Mouse (Mus musculus) hindbrain, embryonic 12.5 days (tissue): ENCODE data around the gene Slc27a1. TPM values are rescaled to one million over a fixed set of nuclear protein-coding genes. Genes with fewer than 3 reads are reported as not detected.
"Not testable (repeated sequence)": the region's sequence is repeated elsewhere in the genome, so short reads cannot be mapped to it uniquely, and the experiment has no call there.

Experiments
- ATAC-seq: fragments of 200-750 bp; cut with Nextera tagmentation; 2 replicates; pipeline ENCODE4 v1.8.0; 2017; ENCODE audit warnings: moderate TSS enrichment; ENCODE audit not compliant: low FRiP score
- H3K27ac ChIP-seq: fragments of 300-500 bp; sonication (generic); 2 replicates; pipeline ENCODE4 v1.5.1; 2016; ENCODE audit warnings: mild to moderate bottlenecking
- H3K27me3 ChIP-seq: fragments of 300-500 bp; sonication (generic); 2 replicates; pipeline ENCODE4 v1.6.1; 2016; ENCODE audit warnings: mild to moderate bottlenecking
- H3K36me3 ChIP-seq: fragments of 300-500 bp; sonication (generic); 2 replicates; pipeline ENCODE4 v1.6.1; 2016; ENCODE audit warnings: mild to moderate bottlenecking
- H3K4me1 ChIP-seq: fragments of 300-500 bp; sonication (generic); 2 replicates; pipeline ENCODE4 v1.6.1; 2016
- H3K4me2 ChIP-seq: fragments of 300-500 bp; sonication (generic); replicated peaks from 2 replicates; pipeline ENCODE4 v1.6.1; 2016; ENCODE audit warnings: mild to moderate bottlenecking
- H3K4me3 ChIP-seq: fragments of 300-500 bp; sonication (generic); 2 replicates; pipeline ENCODE4 v1.5.1; 2016; ENCODE audit warnings: mild to moderate bottlenecking
- H3K9ac ChIP-seq: fragments of 300-500 bp; sonication (generic); 2 replicates; pipeline ENCODE4 v1.6.1; 2016; ENCODE audit warnings: mild to moderate bottlenecking, moderate library complexity
- H3K9me3 ChIP-seq: fragments of 300-500 bp; sonication (generic); replicated peaks from 2 replicates; pipeline ENCODE4 v1.6.1; 2016; ENCODE audit warnings: mild to moderate bottlenecking
- WGBS: fragments of 180-500 bp; shearing (Covaris S2); methylation state at CpG from one replicate; pipeline ENCODE4 v1.1.7; 2016; 5-methylcytosine and 5-hydroxymethylcytosine counted together
- polyA plus RNA-seq: library from polyadenylated mRNA; unstranded; fragments of >200 nt; fragmentation: Nextera tagmentation; extraction: Ambion mirVana; gene quantifications from 2 replicates; pipeline ENCODE4 v1.2.1, GENCODE M21; 2016

Gene Slc27a1
- polyA plus RNA-seq: 51.3 and 54.8 TPM in 2 replicates

DNA sequence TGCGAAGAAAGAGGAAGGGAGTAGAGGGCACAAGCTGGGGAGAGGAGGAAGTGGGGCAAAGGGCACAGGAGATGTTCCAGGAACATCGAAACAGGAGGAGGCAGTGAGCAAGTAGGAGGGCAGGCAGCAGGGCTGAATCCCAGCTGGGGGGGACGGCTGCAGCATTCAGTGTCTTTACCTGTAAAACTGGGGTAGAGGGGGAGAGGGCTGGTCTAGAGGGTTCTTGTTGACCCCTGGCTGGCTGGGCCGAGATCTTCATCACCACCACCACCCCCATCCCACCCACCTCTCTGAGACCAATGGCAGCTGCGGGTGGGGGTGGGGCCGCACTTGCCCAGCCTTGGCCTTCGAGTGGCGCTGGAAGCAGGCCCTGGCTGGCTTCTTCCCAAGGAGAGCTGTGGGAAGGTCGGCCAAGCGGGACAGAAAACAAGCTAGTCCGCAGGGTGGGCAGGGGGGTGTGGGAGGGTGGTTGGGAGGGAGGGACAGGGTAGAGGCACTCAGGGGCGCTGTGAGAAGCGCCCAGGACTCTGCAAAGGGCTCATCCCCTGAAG, at the start of gene Slc27a1:
Gene Slc27a1, plus strand, starts transcription at position 496 of the 551 bp plus-strand sequence.
- Histone ChIP-seq H3K9me3 (no peaks in the 10 kb centered on the region), H3K36me3 (no peaks in the 10 kb centered on the region), H3K27me3 (peaks cover 45% of the 10 kb centered on the region), H3K9ac (peak within 1 kb of the TSS; percentile 73), H3K4me3 (peak within 1 kb of the TSS; percentile 56), H3K4me1 (peaks cover 17% of the 10 kb centered on the region), H3K4me2 (peak within 1 kb of the TSS; percentile 91), H3K27ac (peak within 1 kb of the TSS; percentile 78)
- WGBS: 10% methylated on average over 12 of the region's 13 CpGs
- no peak for ATAC-seq

DNA sequence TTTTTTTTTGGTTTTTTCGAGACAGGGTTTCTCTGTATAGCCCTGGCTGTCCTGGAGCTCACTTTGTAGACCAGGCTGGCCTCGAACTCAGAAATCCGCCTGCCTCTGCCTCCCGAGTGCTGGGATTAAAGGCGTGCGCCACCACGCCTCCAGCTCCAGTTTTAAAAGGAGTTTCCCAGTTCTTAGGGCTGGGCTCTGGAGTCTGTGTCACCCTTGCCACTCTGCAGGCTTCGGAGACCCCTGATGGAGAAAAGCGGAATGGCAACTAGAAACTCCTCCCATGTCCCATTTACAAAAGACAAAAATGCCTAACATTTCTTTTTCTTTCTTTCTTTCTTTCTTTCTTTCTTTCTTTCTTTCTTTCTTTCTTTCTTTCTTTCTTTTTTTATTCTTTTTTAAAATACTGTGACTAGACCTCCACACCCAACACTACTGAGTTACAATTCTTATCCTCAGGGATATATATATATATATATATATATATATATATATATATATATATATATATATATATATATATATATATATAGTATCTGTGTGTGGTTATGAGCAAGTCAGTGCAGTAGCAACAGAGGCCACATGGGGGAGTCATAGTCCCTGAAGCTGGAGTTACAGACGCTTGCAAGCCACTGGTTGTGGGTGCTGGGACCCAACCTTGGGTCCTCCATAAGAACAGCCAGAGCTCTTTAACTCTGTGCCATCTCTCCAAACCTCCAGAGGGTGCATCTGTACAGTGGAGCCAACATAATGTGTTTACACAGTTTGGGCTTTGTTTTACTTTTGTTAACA, 49.5 kb upstream of the Slc27a1 start:
- H3K4me2 ChIP-seq, H3K9ac ChIP-seq, H3K36me3 ChIP-seq, H3K27ac ChIP-seq, H3K4me3 ChIP-seq, ATAC-seq, H3K9me3 ChIP-seq: not testable (repeated sequence)
- 48% methylated on average over 8 of the region's 10 CpGs for WGBS
- peaks cover 11% of the 10 kb centered on the region for H3K4me1 ChIP-seq
- peaks cover 12% of the 10 kb centered on the region for H3K27me3 ChIP-seq

- ATAC-seq: peak; percentile 65
Measured at GRCm38 (mm10) chr8:71521634-71522033, 47.0 kb upstream of the Slc27a1 start.

GRCm38 (mm10) chr8:71525226-71526050, 43.2 kb upstream of the Slc27a1 start, which contains the start of gene Ccdc194:
Gene Ccdc194 (minus strand): TSS chr8:71525711.
- Histone ChIP-seq H3K4me2 (peak within 1 kb of the TSS; percentile 22; the same call in 1 of the 2 replicates), H3K4me1 (peaks cover 18% of the 10 kb centered on the region), H3K36me3 (no peaks in the 10 kb centered on the region), H3K27ac (no peak within 1 kb of the TSS), H3K9me3 (no peaks in the 10 kb centered on the region), H3K27me3 (peaks cover 56% of the 10 kb centered on the region), H3K9ac (no peak within 1 kb of the TSS), H3K4me3 (peak within 1 kb of the TSS; percentile 12; the same call in 1 of the 2 replicates)
- ATAC-seq: no peak
- WGBS: 4% methylated on average over 46 of the region's 46 CpGs

More at GRCm38 (mm10) chr8:71521634-71522033, 47.0 kb upstream of the Slc27a1 start:
- Histone ChIP-seq H3K4me3 (no peak overlapping the region), H3K9me3 (no peaks in the 10 kb centered on the region), H3K4me1 (peaks cover 23% of the 10 kb centered on the region), H3K36me3 (no peaks in the 10 kb centered on the region), H3K27ac (no peak overlapping the region), H3K9ac (no peak overlapping the region), H3K4me2 (no peak overlapping the region), H3K27me3 (peaks cover 36% of the 10 kb centered on the region)
- 6% methylated on average over 17 of the region's 17 CpGs for WGBS

DNA sequence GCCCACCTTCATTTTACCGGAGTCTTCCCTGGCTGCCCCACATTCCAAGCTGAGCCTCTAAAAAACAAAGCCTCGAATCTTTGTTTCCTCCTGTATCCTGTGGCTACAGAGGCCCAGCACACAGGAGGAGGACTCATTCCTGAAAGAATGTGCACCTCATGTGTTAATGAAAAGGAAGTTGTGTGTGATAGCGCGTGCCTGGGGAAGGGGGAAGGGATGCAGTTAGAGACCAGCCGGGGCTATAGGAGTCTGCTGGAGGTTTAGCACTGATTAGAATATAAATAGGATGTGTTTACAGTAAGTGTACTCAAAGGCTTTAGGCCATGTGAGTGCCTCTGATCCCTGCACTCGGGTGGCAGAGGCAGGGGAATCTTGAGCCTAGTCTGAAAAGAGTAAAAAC, 42.4 kb upstream of the Slc27a1 start:
- no peak overlapping the region for H3K27ac ChIP-seq
- no peak for ATAC-seq
- H3K4me3 ChIP-seq: no peak overlapping the region
- peaks cover 18% of the 10 kb centered on the region for H3K4me1 ChIP-seq
- no peak overlapping the region for H3K4me2 ChIP-seq
- H3K27me3 ChIP-seq: peaks cover 56% of the 10 kb centered on the region
- H3K9me3 ChIP-seq: no peaks in the 10 kb centered on the region
- WGBS: 1% methylated on average over 6 of the region's 6 CpGs
- no peak overlapping the region for H3K9ac ChIP-seq
- H3K36me3 ChIP-seq: no peaks in the 10 kb centered on the region

- WGBS: 29% methylated on average over 3 of the region's 3 CpGs
- no peak overlapping the region for H3K4me2 ChIP-seq
- H3K9me3 ChIP-seq: no peaks in the 10 kb centered on the region
- no peak overlapping the region for H3K9ac ChIP-seq
- no peak overlapping the region for H3K4me3 ChIP-seq
- H3K36me3 ChIP-seq: no peaks in the 10 kb centered on the region
- peaks cover 56% of the 10 kb centered on the region for H3K27me3 ChIP-seq
- no peak overlapping the region for H3K27ac ChIP-seq
- H3K4me1 ChIP-seq: peaks cover 16% of the 10 kb centered on the region
- ATAC-seq: no peak
Measured at GRCm38 (mm10) chr8:71527162-71527870, 41.4 kb upstream of the Slc27a1 start.

DNA sequence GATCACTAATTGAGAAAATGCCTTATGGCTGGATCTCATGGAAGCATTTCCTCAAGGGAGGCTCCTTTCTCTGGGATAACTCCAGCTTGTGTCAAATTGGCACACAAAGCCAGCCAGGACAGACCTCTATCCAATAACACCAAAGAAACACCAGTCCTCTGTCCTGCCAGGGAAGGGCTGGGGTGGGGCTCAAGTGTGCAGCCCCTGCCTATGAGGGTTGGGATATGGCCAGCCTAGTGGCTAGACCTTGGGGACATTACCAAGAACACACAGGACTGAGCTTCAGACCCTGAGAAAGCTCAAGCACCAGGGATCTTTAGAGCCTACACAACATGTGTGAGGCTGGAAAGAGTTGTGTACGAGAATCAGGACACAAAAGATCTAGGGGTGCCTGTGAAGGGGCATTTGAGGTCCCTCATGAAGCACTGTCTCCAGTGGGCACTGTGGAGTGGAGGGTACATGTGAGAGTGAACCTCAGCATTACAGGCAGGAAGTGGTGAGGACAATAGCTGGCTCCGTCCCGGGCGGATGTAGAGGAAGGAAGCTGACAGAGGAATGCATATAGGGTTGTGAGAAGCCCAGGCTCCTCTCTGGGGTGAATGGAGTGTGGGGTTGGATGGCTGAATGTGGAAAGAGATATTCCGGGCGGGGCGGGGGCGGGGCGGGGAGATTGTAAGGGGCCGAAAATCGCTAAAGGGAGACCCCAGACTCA, 40.2 kb upstream of the Slc27a1 start:
- Histone ChIP-seq H3K27ac (no peak overlapping the region), H3K9me3 (no peaks in the 10 kb centered on the region), H3K4me1 (peaks cover 16% of the 10 kb centered on the region), H3K4me2 (no peak overlapping the region), H3K36me3 (no peaks in the 10 kb centered on the region), H3K9ac (no peak overlapping the region), H3K27me3 (peaks cover 53% of the 10 kb centered on the region), H3K4me3 (no peak overlapping the region)
- WGBS: 82% methylated on average over 11 of the region's 11 CpGs
- ATAC-seq: no peak

DNA sequence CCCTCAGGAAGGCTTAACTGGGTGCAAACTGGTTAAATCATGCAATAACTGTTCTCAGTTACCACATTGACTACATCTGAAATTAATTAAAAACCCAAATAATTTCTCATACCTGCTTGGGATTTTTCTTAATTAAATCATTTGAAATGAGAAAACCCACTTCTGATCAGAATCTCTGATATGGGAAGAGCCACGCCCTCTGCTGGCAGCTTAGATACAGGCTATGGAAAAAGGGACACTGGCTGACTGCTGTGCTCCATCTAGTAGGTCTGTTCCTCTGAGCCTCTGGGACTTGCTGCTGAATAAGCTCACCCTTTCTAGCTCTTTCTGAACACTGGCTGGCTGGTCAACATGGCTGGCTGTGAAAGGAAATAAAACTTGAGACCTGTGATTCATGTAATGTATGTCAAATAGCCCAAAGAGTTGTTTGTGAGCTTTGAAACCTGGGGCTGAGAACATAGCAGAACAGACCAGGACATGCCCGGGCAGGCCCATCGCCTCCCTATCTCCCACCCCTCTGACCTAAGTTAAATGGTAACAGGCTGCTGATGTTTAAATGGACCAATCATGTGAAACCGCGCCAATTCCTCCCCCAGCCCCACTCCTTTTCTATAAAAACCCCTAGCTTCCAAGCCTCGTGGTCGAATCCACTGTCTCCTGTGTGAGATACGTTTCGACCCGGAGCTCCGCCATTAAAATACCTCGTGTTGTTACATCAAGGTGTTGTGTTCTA, 37.8 kb upstream of the Slc27a1 start:
- peaks cover 34% of the 10 kb centered on the region for H3K27me3 ChIP-seq
- ATAC-seq, H3K4me1 ChIP-seq, H3K36me3 ChIP-seq, H3K9me3 ChIP-seq, H3K27ac ChIP-seq, H3K9ac ChIP-seq, H3K4me3 ChIP-seq, H3K4me2 ChIP-seq: not testable (repeated sequence)
- WGBS: 74% methylated on average over 6 of the region's 12 CpGs

DNA sequence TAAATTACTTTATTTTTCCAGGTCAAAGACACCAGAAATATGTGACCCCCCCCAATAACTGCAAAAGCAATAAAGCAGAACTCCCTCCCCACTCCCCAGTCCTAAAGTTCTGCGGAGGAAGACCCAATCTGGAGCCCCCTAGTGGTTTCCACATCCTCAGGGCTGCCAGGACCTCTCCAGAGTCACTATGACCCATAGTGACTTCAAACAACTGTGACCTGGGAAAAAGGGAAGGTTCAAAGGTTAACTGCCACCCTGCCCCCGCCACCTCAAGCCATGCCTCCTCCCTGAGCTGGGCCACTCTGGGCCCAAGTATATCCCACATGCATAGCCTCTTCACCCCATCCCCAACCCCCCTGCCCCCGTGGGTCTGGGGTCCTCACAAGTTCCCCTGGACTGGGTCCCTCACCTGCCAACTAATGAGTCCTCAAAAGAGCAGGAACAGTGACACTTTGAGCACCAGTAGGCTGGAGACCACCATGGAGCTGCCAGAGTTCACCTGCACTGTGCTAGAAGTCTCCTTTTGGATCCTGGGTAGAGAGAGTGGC, 34.3 kb upstream of the Slc27a1 start:
- Histone ChIP-seq H3K9me3 (no peaks in the 10 kb centered on the region), H3K27me3 (peaks cover 35% of the 10 kb centered on the region), H3K9ac (no peak overlapping the region), H3K27ac (no peak overlapping the region), H3K36me3 (no peaks in the 10 kb centered on the region), H3K4me2 (no peak overlapping the region), H3K4me1 (peaks cover 7% of the 10 kb centered on the region; the same call in 1 of the 2 replicates), H3K4me3 (no peak overlapping the region)
- 35% methylated on average over 3 of the region's 3 CpGs for WGBS
- no peak for ATAC-seq

GRCm38 (mm10) chr8:71535663-71536062, 33.0 kb upstream of the Slc27a1 start:
- Histone ChIP-seq H3K27me3 (peaks cover 40% of the 10 kb centered on the region), H3K9ac (no peak overlapping the region), H3K27ac (no peak overlapping the region), H3K4me2 (no peak overlapping the region), H3K36me3 (no peaks in the 10 kb centered on the region), H3K9me3 (no peaks in the 10 kb centered on the region), H3K4me1 (peaks cover 7% of the 10 kb centered on the region; the same call in 1 of the 2 replicates), H3K4me3 (no peak overlapping the region)
- WGBS: 58% methylated on average over 5 of the region's 5 CpGs
- no peak for ATAC-seq
